Mouse (Mus musculus) myocyte (in vitro differentiated cells): ENCODE results near the gene Epn1. TPM values are rescaled to one million over a fixed set of nuclear protein-coding genes. Genes with fewer than 3 reads are reported as not detected.
A peak's percentile ranks its signal among the peaks of the same experiment; 100 is the strongest.
"Not testable (repeated sequence)": the region's sequence is repeated elsewhere in the genome, so short reads cannot be mapped to it uniquely, and the experiment has no call there.

Experiments
- H3K27me3 ChIP-seq: one replicate; pipeline ENCODE4 v1.6.1; 2011; ENCODE audit not compliant: control insufficient read depth, insufficient read depth, insufficient read length
- H3K36me3 ChIP-seq: one replicate; pipeline ENCODE4 v1.6.1; 2011; ENCODE audit not compliant: control insufficient read depth, insufficient read depth
- H3K4me2 ChIP-seq: one replicate; pipeline ENCODE4 v1.6.1; 2011; ENCODE audit warnings: low read depth, control low read depth
- H3K4me3 ChIP-seq: one replicate; pipeline ENCODE4 v1.5.1; 2011; ENCODE audit warnings: mild to moderate bottlenecking, control low read depth, moderate library complexity
- H3K79me2 ChIP-seq: one replicate; pipeline ENCODE4 v1.6.1; 2011; ENCODE audit not compliant: control insufficient read depth, insufficient read depth
- H3ac ChIP-seq: one replicate; pipeline ENCODE4 v1.6.1; 2011; ENCODE audit not compliant: control insufficient read depth, insufficient read length
- CEBPB ChIP-seq: IDR thresholded peaks from 2 replicates; pipeline ENCODE4 v1.6.1; 2011; ENCODE audit warnings: mild to moderate bottlenecking, moderate library complexity; ENCODE audit not compliant: poor library complexity, insufficient read depth, severe bottlenecking
- E2F4 ChIP-seq: IDR thresholded peaks from one replicate; pipeline ENCODE4 v1.6.1; 2011; ENCODE audit warnings: mild to moderate bottlenecking, control low read depth, moderate library complexity; ENCODE audit not compliant: insufficient read depth
- MAX ChIP-seq: IDR thresholded peaks from one replicate; pipeline ENCODE4 v1.6.1; 2011; ENCODE audit warnings: low read depth, mild to moderate bottlenecking, control low read depth
- MYOD1 ChIP-seq, 3 experiments: IDR thresholded peaks; one replicate each; pipeline ENCODE4 v1.6.1; 2011; ENCODE audit warnings: control low read depth in 2 of 3, low read depth in 2 of 3, mild to moderate bottlenecking in 2 of 3, moderate library complexity in 1 of 3; ENCODE audit not compliant: insufficient read length in 2 of 3, control insufficient read depth in 1 of 3
- MYOG ChIP-seq, 3 experiments: IDR thresholded peaks; one replicate each; pipeline ENCODE4 v1.6.1; 2011; ENCODE audit warnings: control low read depth in 2 of 3, low read depth in 2 of 3, mild to moderate bottlenecking in 2 of 3; ENCODE audit not compliant: insufficient read length in 2 of 3, control insufficient read depth in 1 of 3, insufficient read depth in 1 of 3
- POLR2A ChIP-seq: IDR thresholded peaks from one replicate; pipeline ENCODE4 v1.6.1; 2011; ENCODE audit warnings: low read depth, mild to moderate bottlenecking, control low read depth, moderate library complexity; ENCODE audit not compliant: insufficient read length
- POLR2AphosphoS2 ChIP-seq: IDR thresholded peaks from one replicate; pipeline ENCODE4 v1.6.1; 2011; ENCODE audit warnings: low read depth, control low read depth; ENCODE audit not compliant: insufficient read length
- REST ChIP-seq: IDR thresholded peaks from one replicate; pipeline ENCODE4 v1.6.1; 2011; ENCODE audit warnings: mild to moderate bottlenecking, control low read depth, moderate library complexity; ENCODE audit not compliant: insufficient read depth, insufficient read length
- SRF ChIP-seq: IDR thresholded peaks from one replicate; pipeline ENCODE4 v1.6.1; 2011; ENCODE audit warnings: low read depth; ENCODE audit not compliant: control insufficient read depth, insufficient read length
- TCF12 ChIP-seq: IDR thresholded peaks from one replicate; pipeline ENCODE4 v1.6.1; 2011; ENCODE audit warnings: mild to moderate bottlenecking, control low read depth; ENCODE audit not compliant: poor library complexity, insufficient read depth, severe bottlenecking
- TCF3 ChIP-seq: IDR thresholded peaks from one replicate; pipeline ENCODE4 v1.6.1; 2011; ENCODE audit warnings: low read depth, control low read depth; ENCODE audit not compliant: insufficient read length
- USF1 ChIP-seq: IDR thresholded peaks from one replicate; pipeline ENCODE4 v1.6.1; 2011; ENCODE audit warnings: low read depth, mild to moderate bottlenecking, control low read depth, moderate library complexity
- polyA plus RNA-seq: library from polyadenylated mRNA; unstranded; fragments of >200 nt; fragmentation: generic; extraction: Trizol; gene quantifications from one replicate; pipeline ENCODE4 v1.2.1, GENCODE M21; 2012; ENCODE audit warnings: missing spikeins

Gene Epn1
- polyA plus RNA-seq, 1 experiment = 118 TPM

DNA sequence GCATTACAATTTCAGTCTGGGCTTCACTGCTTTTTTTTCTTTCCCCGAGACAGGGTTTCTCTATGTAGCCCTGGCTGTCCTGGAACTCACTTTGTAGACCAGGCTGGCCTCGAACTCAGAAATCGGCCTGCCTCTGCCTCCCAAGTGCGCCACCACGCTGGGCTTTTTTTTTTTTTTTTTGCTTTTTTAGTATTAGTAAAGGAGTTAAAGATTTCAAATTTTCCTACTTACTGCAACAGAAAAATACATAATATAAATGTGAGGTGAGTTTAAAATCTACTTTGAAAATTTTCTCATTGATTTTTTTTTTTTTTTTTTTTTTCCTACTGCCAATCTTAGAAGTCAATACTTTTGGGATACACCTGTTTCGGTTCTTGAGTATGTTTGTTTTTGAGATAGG is 15.1 kb upstream of the Epn1 start:
- H3ac ChIP-seq = no peak overlapping the region
- peaks cover 65% of the 10 kb centered on the region for H3K79me2 ChIP-seq
- H3K4me2 ChIP-seq = no peak overlapping the region
- no peak overlapping the region for H3K4me3 ChIP-seq
- H3K36me3 ChIP-seq = peaks cover 16% of the 10 kb centered on the region
- H3K27me3 ChIP-seq = no peaks in the 10 kb centered on the region
- TF ChIP-seq POLR2A (no peak), TCF12 (no peak), TCF3 (no peak), MAX (no peak), CEBPB (no peak), SRF (no peak), E2F4 (no peak), MYOD1 (IDR thresholded peaks at IDR 0.05; ENCODE audit: control insufficient read depth in 1 of 3, insufficient read length in 2 of 3, low read depth in 2 of 3) (no peak), MYOG (IDR thresholded peaks at IDR 0.05; ENCODE audit: control insufficient read depth in 1 of 3, insufficient read depth in 1 of 3, insufficient read length in 2 of 3, low read depth in 2 of 3) (no peak), REST (no peak), POLR2AphosphoS2 (no peak), USF1 (no peak)

DNA sequence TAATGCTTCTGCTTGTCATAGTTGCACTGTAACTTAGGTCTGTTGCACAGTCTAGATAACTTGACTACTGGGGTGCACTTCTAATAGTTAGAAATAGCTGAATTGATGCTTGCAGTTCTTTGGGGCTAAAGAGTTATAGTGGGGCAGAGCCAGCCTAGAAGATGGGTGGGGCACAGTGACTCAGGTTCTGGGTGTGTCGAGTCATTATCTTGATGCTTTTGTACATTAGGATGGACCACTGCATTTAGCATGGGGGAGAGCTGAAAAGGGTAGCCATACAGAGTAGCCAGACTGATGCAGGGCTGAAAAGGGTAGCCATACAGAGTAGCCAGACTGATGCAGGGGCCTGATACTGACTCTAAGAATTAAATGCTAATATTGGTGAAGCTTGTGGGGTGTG is 6.4 kb upstream of the Epn1 start:
- H3K27me3 ChIP-seq = no peaks in the 10 kb centered on the region
- H3K4me2 ChIP-seq = no peak overlapping the region
- H3K4me3 ChIP-seq = no peak overlapping the region
- no peak overlapping the region for H3ac ChIP-seq
- peaks cover 56% of the 10 kb centered on the region for H3K79me2 ChIP-seq
- peaks cover 61% of the 10 kb centered on the region for H3K36me3 ChIP-seq
- TF ChIP-seq MAX = no peak
- no peak for TF ChIP-seq POLR2A
- TF ChIP-seq TCF12 = no peak
- TF ChIP-seq REST = no peak
- TF ChIP-seq TCF3 = no peak
- no peak for TF ChIP-seq SRF
- TF ChIP-seq E2F4 = no peak
- no peak for TF ChIP-seq POLR2AphosphoS2
- no peak for TF ChIP-seq MYOD1 (IDR thresholded peaks at IDR 0.05; ENCODE audit: control insufficient read depth in 1 of 3, insufficient read length in 2 of 3, low read depth in 2 of 3)
- no peak for TF ChIP-seq USF1

DNA sequence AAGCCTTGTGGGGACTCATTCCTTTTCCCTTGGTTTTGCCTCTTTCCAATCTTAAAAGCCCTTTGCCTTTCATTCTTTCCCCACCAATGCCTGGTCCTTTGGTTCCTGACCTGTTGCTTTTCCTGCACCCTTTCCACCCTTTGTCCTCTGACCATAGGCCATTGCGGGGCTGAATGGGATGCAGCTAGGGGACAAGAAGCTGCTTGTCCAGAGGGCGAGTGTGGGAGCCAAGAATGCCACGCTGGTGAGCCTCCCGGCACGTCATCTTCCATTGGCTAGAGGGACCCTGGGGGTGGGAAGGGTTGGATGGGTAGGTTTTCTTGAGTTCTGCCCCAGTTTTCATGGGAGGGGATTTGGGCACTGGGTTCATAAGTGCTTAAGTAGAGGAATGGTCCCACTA is 5.1 kb upstream of the Epn1 start:
- Histone ChIP-seq H3ac (no peak overlapping the region), H3K4me2 (no peak overlapping the region), H3K36me3 (peaks cover 56% of the 10 kb centered on the region), H3K27me3 (no peaks in the 10 kb centered on the region), H3K4me3 (no peak overlapping the region), H3K79me2 (peaks cover 44% of the 10 kb centered on the region)
- TF ChIP-seq REST (no peak), POLR2AphosphoS2 (no peak), CEBPB (no peak), POLR2A (no peak), USF1 (no peak), MYOG (IDR thresholded peaks at IDR 0.05; ENCODE audit: control insufficient read depth in 1 of 3, insufficient read depth in 1 of 3, insufficient read length in 2 of 3, low read depth in 2 of 3) (no peak), SRF (no peak), MAX (no peak), TCF3 (no peak)

DNA sequence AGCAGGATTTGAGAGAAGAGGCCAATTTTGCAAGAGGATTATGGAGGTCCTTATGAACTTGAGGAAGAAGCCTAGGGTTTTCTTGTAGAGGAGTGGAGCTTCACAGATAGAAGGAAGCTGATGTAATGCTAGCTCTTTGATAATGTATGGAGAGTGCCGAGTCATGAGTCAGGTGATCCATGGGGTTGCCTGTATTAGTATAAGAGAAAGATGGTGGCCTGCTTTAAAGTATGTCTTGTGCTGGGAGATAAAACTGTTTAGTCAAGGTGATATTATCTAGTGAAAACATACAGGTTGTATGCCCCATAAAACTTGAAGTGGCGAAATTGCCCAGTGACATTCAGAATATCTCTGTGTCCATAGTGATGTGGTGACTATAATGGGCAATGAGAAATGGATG is 3.1 kb upstream of the Epn1 start:
- Histone ChIP-seq H3K27me3 (no peaks in the 10 kb centered on the region), H3K4me3 (no peak overlapping the region), H3ac (no peak overlapping the region), H3K4me2 (no peak overlapping the region), H3K79me2 (peaks cover 41% of the 10 kb centered on the region), H3K36me3 (peaks cover 49% of the 10 kb centered on the region)
- TF ChIP-seq REST (no peak), TCF3 (no peak), MYOG (IDR thresholded peaks at IDR 0.05; ENCODE audit: control insufficient read depth in 1 of 3, insufficient read depth in 1 of 3, insufficient read length in 2 of 3, low read depth in 2 of 3) (no peak), USF1 (no peak)

DNA sequence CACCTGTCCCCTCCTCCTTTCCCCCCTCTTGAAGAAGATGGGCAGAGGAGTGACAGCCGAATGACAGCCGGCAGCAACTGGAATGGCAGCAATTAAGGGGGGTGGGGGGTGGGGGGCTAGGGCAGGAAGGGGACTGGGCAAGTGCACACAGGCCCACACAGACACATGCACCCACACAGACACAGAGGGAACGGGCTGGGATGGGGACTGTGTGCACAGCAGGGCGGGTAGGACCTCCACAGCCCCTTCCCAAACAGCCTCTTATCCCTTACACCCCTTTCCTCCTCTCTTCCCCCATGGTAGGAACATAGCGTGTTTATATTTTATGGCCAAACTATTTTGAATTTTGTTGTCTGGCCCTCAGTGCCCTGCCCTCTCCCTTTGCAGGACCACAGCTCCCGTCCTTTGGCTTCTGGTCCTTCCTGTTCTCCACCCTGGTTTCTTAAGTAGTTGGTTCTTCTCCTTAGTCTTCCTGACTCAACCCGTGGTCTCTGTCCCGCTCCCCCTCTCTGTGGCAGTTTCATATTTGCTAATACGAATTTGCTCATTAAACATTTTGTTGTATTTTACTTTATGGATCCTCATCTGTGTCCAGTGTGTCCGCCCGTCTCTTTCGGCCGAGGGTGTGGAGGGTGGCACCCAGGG is 548 bp upstream of the Epn1 start:
- Histone ChIP-seq H3K36me3 (peaks cover 38% of the 10 kb centered on the region), H3ac (peak overlapping the region; percentile 74), H3K79me2 (peaks cover 46% of the 10 kb centered on the region)

More for the DNA sequence above, 548 bp upstream of the Epn1 start:
- Histone ChIP-seq H3K4me3 (peak overlapping the region; percentile 48), H3K4me2 (peak overlapping the region; percentile 60)
- not testable (repeated sequence) for H3K27me3 ChIP-seq
